Mouse (Mus musculus) lung, adult 2 months (tissue): ENCODE data around the gene Hs3st2.

ENCODE experiments used
- CTCF ChIP-seq: fragments of 200-500 bp; IDR thresholded peaks from 2 replicates; pipeline ENCODE4 v1.5.1; 2011; ENCODE audit warnings: mild to moderate bottlenecking, low read length, control low read depth; ENCODE audit not compliant: insufficient read depth
- POLR2A ChIP-seq: fragments of 200-500 bp; IDR thresholded peaks from 2 replicates; pipeline ENCODE4 v1.6.1; 2011; ENCODE audit warnings: low read depth, mild to moderate bottlenecking, control low read depth, low read length, borderline replicate concordance; ENCODE audit errors: extremely low read depth

GRCm38 (mm10) chr7:121549329-121550022, 157.8 kb downstream of the Hs3st2 start:
- no peak for TF ChIP-seq POLR2A
- no peak for TF ChIP-seq CTCF
